Mouse (Mus musculus) forebrain, postnatal 0 days (tissue): ENCODE results near the gene Cit. TPM values are rescaled to one million over a fixed set of nuclear protein-coding genes. Genes with fewer than 3 reads are reported as not detected.

Source experiments
- ATAC-seq: fragments of 200-750 bp; cut with Nextera tagmentation; 2 replicates; pipeline ENCODE4 v1.8.0; 2017; ENCODE audit warnings: mild to moderate bottlenecking, moderate library complexity
- DNase-seq: peaks from one replicate; pipeline ENCODE4 v3.0.0-alpha.2; 2015
- H3K27ac ChIP-seq: fragments of 300-500 bp; sonication (generic); 2 replicates; pipeline ENCODE4 v1.5.1; 2014; ENCODE audit warnings: low read depth, mild to moderate bottlenecking, antibody characterized with exemption, low read length, moderate library complexity, mixed read lengths
- H3K27me3 ChIP-seq: fragments of 300-500 bp; sonication (generic); 2 replicates; pipeline ENCODE4 v1.6.1; 2014; ENCODE audit warnings: mild to moderate bottlenecking, low read length, mixed read lengths; ENCODE audit not compliant: insufficient read depth
- H3K36me3 ChIP-seq: fragments of 300-500 bp; sonication (generic); 2 replicates; pipeline ENCODE4 v1.6.1; 2014; ENCODE audit warnings: mild to moderate bottlenecking, moderate library complexity; ENCODE audit not compliant: insufficient read depth
- H3K4me1 ChIP-seq: fragments of 300-500 bp; sonication (generic); 2 replicates; pipeline ENCODE4 v1.6.1; 2014; ENCODE audit warnings: antibody characterized with exemption; ENCODE audit not compliant: insufficient read depth
- H3K4me2 ChIP-seq: fragments of 300-500 bp; sonication (generic); 2 replicates; pipeline ENCODE4 v1.6.1; 2014; ENCODE audit warnings: low read depth, mild to moderate bottlenecking, moderate library complexity
- H3K4me3 ChIP-seq: fragments of 300-500 bp; sonication (generic); 2 replicates; pipeline ENCODE4 v1.5.1; 2014; ENCODE audit warnings: low read depth, low read length, mixed read lengths
- H3K9ac ChIP-seq: fragments of 300-500 bp; sonication (generic); 2 replicates; pipeline ENCODE4 v1.6.1; 2014; ENCODE audit warnings: mild to moderate bottlenecking
- H3K9me3 ChIP-seq: fragments of 300-500 bp; sonication (generic); 2 replicates; pipeline ENCODE4 v1.6.1; 2016; ENCODE audit warnings: low read length
- CTCF ChIP-seq: sonication (generic); IDR thresholded peaks from 2 replicates; pipeline ENCODE4 v1.5.1; 2016; ENCODE audit warnings: antibody characterized with exemption, control low read depth, low read depth
- WGBS: fragments of 180-500 bp; shearing (Covaris S2); extraction: QIAGEN DNeasy Blood & Tissue Kit; methylation state at CpG from one replicate; pipeline ENCODE4 v1.1.7; 2014; 5-methylcytosine and 5-hydroxymethylcytosine counted together
- polyA plus RNA-seq: library from polyadenylated mRNA; unstranded; fragments of >200 nt; fragmentation: Nextera tagmentation; extraction: Ambion mirVana; gene quantifications from 2 replicates; pipeline ENCODE4 v1.2.1, GENCODE M21; 2015
- total RNA-seq: library from RNA; depleted of rRNA; stranded (reverse); fragments of >200 nt; gene quantifications from 2 replicates; pipeline ENCODE4 v1.2.3, GENCODE M21; 2014; rRNA removed

Gene Cit
- total and polyA plus RNA-seq, 2 experiments from 2014 or later = 18.7 to 23.3 TPM

DNA sequence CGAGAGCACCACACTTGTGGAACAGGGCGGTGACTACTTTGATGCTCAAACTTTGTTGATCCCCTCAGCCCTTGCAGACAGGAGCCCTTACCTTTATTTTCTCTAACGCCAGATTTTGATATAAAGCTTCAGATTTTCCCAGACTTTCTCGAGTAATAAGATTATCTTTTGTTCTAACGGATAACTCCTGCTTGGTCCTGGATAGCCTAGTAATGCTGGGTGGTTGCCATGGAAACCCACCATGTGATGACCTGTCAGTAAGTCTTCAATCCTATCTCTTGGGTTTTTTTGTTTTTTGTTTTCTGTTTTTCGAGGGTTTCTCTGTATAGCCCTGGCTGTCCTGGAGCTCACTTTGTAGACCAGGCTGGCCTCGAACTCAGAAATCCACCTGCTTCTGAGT is 197.2 kb downstream of the Cit start:
- Histone ChIP-seq H3K4me1 (no peaks in the 10 kb centered on the region), H3K27me3 (no peaks in the 10 kb centered on the region), H3K27ac (no peak overlapping the region), H3K4me3 (no peak overlapping the region), H3K9me3 (no peaks in the 10 kb centered on the region), H3K4me2 (no peak overlapping the region), H3K9ac (no peak overlapping the region), H3K36me3 (no peaks in the 10 kb centered on the region)
- no peak for TF ChIP-seq CTCF
- no peak for DNase-seq
- ATAC-seq = no peak
- WGBS = 56% methylated on average over 7 of the region's 7 CpGs

DNA sequence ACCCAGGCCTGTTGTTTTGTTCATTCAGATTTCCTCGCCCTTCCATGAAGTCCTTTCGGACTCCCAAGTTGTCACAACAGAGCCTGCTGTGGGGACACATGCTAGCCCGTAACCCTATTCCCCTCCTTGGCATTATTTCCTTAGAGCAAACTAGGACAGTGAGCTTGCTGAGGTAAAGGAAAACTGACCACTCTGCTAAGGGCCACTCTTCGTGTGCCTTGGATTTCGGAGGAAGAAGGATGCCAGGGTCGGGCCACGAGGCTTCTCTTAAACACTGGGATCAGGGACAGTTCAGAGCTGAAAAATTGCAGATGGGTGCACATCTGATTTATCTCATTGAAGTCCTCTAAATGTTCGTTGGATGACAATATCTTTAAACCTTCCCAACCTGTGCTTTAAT is 200.5 kb downstream of the Cit start:
- WGBS = 84% methylated on average over 8 of the region's 8 CpGs
- ATAC-seq = no peak

DNA sequence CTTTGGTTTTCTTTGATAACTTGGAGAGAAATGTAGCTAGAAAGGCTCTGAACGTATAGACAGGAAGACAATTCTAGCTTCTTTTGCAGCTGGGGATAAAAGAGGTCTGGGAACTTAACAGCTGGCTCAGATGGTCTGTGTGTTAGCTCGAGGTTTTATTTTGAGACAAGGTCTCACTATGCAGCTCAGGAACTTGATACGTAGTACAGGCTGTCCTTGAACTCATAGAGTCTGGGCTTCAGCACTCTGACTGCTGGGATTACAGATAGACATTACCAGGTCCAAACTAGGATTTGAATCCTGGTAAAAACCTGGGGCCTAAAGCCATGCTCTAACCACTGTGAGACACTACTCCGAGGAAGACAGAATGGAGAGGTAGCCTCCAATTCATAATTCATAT is 201.2 kb downstream of the Cit start:
- no peaks in the 10 kb centered on the region for H3K27me3 ChIP-seq
- no peak for DNase-seq
- H3K9me3 ChIP-seq = no peaks in the 10 kb centered on the region
- no peak overlapping the region for H3K4me2 ChIP-seq
- H3K27ac ChIP-seq = no peak overlapping the region
- no peak for TF ChIP-seq CTCF
- H3K9ac ChIP-seq = no peak overlapping the region
- no peaks in the 10 kb centered on the region for H3K4me1 ChIP-seq
- 77% methylated on average over 4 of the region's 4 CpGs for WGBS
- no peak overlapping the region for H3K4me3 ChIP-seq
- H3K36me3 ChIP-seq = no peaks in the 10 kb centered on the region
- no peak for ATAC-seq

More for the DNA sequence above, 200.5 kb downstream of the Cit start:
- H3K27ac ChIP-seq = no peak overlapping the region
- no peak overlapping the region for H3K4me3 ChIP-seq
- H3K4me2 ChIP-seq = no peak overlapping the region
- TF ChIP-seq CTCF = no peak
- no peaks in the 10 kb centered on the region for H3K27me3 ChIP-seq
- H3K9me3 ChIP-seq = no peaks in the 10 kb centered on the region
- H3K9ac ChIP-seq = no peak overlapping the region
- no peaks in the 10 kb centered on the region for H3K36me3 ChIP-seq
- H3K4me1 ChIP-seq = no peaks in the 10 kb centered on the region
- DNase-seq = no peak

DNA sequence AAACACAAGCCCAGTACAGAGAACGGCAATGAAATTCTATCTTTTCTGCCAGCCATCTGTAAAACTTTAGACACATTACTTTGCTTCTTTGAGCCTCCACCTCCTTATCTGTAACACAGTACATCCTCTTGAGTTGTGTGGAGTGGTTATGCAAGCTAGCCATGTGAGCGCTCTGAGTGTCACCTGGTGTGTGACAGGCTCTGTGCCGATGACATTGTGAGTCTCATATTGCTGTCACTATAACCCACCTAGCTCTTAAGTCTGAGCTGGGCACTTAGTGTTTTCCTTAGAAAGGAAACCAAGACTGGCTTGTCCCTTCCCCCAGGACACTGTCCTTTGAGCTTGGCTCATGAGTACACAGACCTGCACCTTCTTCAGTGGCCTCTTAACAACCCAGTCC is 203.2 kb downstream of the Cit start:
- Histone ChIP-seq H3K4me2 (no peak overlapping the region), H3K4me3 (no peak overlapping the region), H3K27ac (no peak overlapping the region), H3K36me3 (no peaks in the 10 kb centered on the region), H3K4me1 (no peaks in the 10 kb centered on the region), H3K9ac (no peak overlapping the region), H3K27me3 (no peaks in the 10 kb centered on the region), H3K9me3 (no peaks in the 10 kb centered on the region)
- WGBS = 95% methylated on average over 3 of the region's 3 CpGs
- TF ChIP-seq CTCF = no peak
- no peak for DNase-seq
- no peak for ATAC-seq

DNA sequence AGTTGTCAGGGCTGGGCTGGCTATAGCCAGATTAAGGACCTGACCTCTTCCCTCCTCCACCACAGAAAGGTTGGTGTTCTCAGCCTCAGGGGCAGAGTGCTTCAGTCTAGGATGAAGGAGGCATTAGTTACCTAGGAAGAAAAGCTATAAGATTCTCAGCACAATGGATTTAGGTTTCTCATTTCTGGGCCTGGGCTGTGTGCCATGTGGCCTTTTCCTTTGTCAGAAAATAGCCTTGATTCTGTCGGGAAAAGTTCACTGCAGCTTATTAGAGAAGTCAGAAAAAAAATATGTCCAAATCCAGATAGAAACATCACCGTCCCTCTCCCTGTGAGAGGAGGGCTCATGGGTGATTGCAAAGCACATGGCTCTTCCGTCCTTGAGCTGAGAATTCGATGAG is 204.7 kb downstream of the Cit start:
- Histone ChIP-seq H3K9me3 (no peaks in the 10 kb centered on the region), H3K4me3 (no peak overlapping the region), H3K36me3 (no peaks in the 10 kb centered on the region), H3K4me1 (no peaks in the 10 kb centered on the region), H3K27ac (no peak overlapping the region), H3K9ac (no peak overlapping the region), H3K27me3 (no peaks in the 10 kb centered on the region), H3K4me2 (no peak overlapping the region)
- DNase-seq (no peak), ATAC-seq (no peak)
- WGBS = 70% methylated on average over 4 of the region's 4 CpGs
- no peak for TF ChIP-seq CTCF

DNA sequence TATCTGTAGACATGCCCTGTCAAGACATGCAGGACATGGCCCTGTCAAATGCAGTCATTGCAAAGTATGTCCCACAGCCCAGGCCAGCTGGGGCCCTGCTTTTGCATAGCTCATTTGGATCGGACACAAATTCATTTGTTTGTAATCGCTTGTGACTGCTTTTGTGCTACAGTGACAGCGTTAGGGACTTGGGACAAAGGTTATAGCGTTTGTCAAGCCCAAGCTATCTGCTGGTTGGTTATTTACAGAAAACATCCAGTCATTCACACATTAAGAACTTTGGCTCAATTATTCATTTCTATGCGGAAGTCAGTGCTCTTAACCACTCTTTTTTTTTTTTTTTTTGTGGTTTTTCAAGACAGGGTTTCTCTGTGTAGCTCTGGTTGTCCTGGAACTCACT is 207.1 kb downstream of the Cit start:
- no peak overlapping the region for H3K27ac ChIP-seq
- DNase-seq = no peak
- H3K4me2 ChIP-seq = no peak overlapping the region
- no peaks in the 10 kb centered on the region for H3K9me3 ChIP-seq
- ATAC-seq = no peak
- no peaks in the 10 kb centered on the region for H3K36me3 ChIP-seq
- no peak for TF ChIP-seq CTCF
- H3K4me3 ChIP-seq = no peak overlapping the region
- H3K9ac ChIP-seq = no peak overlapping the region
- H3K27me3 ChIP-seq = no peaks in the 10 kb centered on the region
- no peaks in the 10 kb centered on the region for H3K4me1 ChIP-seq
- WGBS = 76% methylated on average over 5 of the region's 5 CpGs

DNA sequence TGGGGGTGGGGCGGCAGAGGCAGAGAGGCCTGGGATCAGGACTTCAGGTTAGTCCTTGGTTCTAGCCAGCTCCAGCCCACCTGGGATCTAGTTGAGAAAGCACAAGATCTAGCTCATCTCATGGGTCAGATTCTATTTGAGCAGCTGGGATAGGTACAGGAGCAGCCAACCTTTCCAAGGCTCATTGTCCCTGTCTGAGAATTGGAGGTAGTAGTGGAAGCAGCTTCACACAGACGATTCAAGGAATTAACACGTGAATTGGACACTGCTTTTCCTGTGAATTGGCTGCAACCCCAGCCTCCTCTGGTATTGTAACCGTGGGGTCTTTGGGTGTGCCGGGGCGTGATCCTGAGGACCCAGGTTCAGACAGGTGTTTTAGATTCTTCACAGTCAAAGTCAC is 207.7 kb downstream of the Cit start:
- no peak for TF ChIP-seq CTCF
- H3K36me3 ChIP-seq = no peaks in the 10 kb centered on the region
- H3K4me1 ChIP-seq = no peaks in the 10 kb centered on the region
- no peaks in the 10 kb centered on the region for H3K9me3 ChIP-seq
- H3K27ac ChIP-seq = no peak overlapping the region
- H3K4me2 ChIP-seq = no peak overlapping the region
- H3K4me3 ChIP-seq = no peak overlapping the region
- ATAC-seq (no peak), DNase-seq (no peak)
- 51% methylated on average over 6 of the region's 6 CpGs for WGBS
- no peak overlapping the region for H3K9ac ChIP-seq
- no peaks in the 10 kb centered on the region for H3K27me3 ChIP-seq

Other genes with a start within 250 kb of the Cit start
- gene Rab35, start 213.4 kb upstream of the Cit start, total RNA-seq = 87.7 and 92.5 TPM in 2 replicates
- 22.0 and 24.7 TPM in 2 replicates for gene Rab35, start 213.4 kb upstream of the Cit start, polyA plus RNA-seq
- gene Bicdl1, start 113.7 kb upstream of the Cit start, total RNA-seq = 183 and 184 TPM in 2 replicates
- 21.6 and 27.6 TPM in 2 replicates for gene Bicdl1, start 113.7 kb upstream of the Cit start, polyA plus RNA-seq
- gene Prkab1, start 179.2 kb downstream of the Cit start, total RNA-seq = 37.7 and 55.6 TPM in 2 replicates
- gene Prkab1, start 179.2 kb downstream of the Cit start, polyA plus RNA-seq = 42.2 and 47.2 TPM in 2 replicates
- gene Tmem233, start 238.0 kb downstream of the Cit start, total RNA-seq = not detected in 2 replicates
- not detected in 2 replicates for gene Tmem233, start 238.0 kb downstream of the Cit start, polyA plus RNA-seq